Mouse (Mus musculus) T-helper 17 cell (primary cell): ENCODE data around the gene Olfr412.

Source experiments
- in situ Hi-C, 2 experiments: fragments of 300-600 bp; cut with MboI, MseI; formaldehyde crosslinking; loops; 1 replicate in 1 of 2; 2 replicates in 1 of 2; pipeline ENCODE4 v1.15.1; 2025; ENCODE audit warnings: high pct_unique_total_duplicates in 2 of 2

Gene Olfr412

GRCm38 (mm10) chr11:74361769-74362168 lies at the start of gene Olfr412:
Gene Olfr412, plus strand, starts transcription at chr11:74362069.
- in situ Hi-C loops = no loop called here

DNA sequence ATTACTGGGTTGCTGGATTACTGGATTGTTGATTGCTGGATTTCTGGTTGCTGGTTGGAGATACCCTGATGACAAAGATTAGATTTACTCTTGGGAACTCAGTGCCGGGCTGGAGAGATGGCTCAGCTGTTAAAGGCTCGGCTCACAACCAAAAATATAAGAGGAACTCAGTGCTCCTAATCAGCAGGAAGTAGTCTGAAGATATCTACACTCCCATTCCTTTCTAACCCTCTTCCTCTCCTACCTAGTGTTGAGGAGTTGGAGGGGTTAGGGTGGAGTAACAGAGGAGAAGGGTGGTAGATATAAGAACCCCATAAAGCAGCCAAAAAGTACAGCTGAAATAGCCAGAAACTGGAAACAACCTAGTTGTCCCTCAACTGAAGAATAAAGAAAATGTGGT lies 35.8 kb upstream of the Olfr412 start:
- in situ Hi-C loops = no loop called here

DNA sequence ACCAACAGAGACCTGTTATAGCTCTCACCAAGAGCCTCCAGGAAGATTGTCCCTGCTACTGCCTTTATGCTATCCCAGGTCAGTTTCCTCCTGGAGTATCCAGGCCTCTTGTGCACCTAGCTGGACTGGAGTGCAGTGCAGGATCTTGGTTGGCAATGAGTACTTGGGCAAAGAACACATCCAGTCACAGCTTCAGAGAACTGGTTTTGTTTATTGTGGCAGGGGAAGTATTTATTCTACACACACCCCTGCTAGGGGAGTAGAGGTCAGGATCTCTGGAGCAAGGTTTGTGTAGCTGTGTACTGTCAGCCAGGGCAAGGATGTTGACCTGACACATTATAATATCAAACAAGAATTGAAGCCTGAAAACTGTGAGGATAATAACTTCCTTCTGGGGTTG lies 33.1 kb upstream of the Olfr412 start:
- in situ Hi-C loops = no loop called here

- in situ Hi-C loops = no loop called here
Observed at GRCm38 (mm10) chr11:74337931-74338330, 23.9 kb upstream of the Olfr412 start, which contains the start of gene Olfr410. Gene Olfr410, minus strand, starts transcription at chr11:74338031.

DNA sequence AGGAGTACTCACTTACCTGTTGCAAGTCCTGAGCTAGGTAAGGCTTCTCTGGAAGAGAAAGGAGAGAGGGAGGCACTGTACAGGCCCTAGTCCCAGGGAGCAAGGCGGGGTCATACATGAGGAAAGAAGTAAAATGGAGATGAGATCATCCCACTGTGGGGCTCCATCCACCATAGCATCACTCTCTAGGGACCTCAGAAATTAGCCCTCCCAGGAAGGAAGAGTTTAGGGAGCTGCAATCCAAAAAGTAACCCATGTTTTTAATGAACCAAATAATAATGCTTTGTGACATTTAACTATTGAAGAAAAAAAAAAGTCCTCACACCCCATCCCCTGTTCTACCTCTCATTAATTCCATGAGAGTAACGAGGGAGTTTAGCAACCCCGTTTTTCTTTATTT lies 9.3 kb upstream of the Olfr412 start, which contains the start of gene Olfr411:
Gene Olfr411, minus strand, starts transcription at position 101 of the 400 bp plus-strand sequence.
- in situ Hi-C loops = no loop called here

DNA sequence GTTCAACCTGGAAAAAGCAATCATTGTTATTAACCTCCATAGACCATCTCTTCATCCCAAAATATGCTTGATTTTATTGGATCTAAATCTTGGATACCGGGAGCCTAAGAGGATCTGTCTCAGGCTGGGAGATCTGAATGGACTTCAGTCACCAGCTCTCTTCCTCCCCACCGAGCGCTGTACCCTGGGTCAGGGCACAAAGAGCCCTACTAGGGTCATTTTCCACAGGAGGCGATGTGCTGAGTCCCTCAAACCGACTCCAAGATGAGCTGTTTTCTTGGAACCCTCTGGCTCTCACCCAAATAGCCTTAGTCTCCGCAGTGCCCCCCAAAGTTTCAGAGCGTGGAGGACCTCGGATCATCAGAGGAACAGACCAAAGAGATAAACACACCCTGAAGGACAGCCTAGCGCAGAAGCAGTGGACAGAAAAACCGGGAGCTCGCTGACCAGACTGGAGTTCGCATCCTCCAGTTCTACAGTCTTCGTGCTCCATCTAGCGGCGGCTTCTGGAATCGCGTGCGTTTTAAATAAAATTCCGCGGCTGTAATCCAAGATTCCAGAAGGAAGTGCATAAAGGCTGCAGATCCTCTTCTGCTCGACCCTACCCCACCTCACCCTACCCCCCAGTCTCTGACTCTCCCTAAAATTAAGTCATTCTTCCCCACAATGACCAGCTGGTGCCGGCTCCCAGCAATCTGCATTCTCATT lies 9.7 kb downstream of the Olfr412 start:
- in situ Hi-C loops = loop anchor here (10.0 kb wide), 3 partner anchors 163 to 1217 kb away; no protein-coding TSS in a partner anchor

- in situ Hi-C loops = loop anchor here (5.0 to 25.0 kb wide), 5 partner anchors 158 to 1222 kb away; no protein-coding TSS in a partner anchor
Observed at GRCm38 (mm10) chr11:74376847-74377246, 15.0 kb downstream of the Olfr412 start.

DNA sequence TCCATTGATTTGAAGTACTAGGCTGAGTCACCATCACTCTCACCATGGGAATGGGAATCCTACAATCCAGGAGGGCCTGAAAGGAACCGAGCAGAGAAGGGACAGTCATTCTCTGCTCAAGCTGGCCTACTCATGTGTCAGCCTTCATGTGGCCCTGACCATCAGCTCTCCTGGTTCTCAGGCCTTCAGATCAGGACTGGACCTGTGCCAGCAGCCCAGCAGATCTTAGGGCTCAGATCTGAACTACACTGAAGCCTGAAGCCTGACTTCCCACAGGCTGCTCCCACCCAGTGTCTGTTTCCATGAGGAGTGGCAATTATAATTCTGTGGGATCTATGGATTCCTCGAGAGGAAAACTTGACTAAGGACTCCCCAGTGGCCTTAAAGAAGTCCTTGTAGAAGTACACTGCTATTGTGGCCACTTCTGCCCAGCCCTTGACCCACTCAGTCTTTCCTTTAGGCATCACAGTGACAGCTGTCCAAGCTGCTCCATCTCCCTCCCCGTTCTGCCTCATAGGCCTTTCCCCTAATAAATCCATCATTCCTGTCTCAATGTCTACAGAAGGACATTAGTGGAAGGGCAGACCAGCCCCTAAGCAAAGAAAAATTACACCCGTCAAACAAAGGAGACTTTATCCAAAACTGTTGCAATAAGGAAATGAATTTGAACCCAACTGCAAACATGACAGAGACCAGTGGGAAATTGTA lies 17.5 kb downstream of the Olfr412 start:
- in situ Hi-C loops = loop anchor here (5.0 to 25.0 kb wide), 5 partner anchors 155 to 1225 kb away; no protein-coding TSS in a partner anchor

DNA sequence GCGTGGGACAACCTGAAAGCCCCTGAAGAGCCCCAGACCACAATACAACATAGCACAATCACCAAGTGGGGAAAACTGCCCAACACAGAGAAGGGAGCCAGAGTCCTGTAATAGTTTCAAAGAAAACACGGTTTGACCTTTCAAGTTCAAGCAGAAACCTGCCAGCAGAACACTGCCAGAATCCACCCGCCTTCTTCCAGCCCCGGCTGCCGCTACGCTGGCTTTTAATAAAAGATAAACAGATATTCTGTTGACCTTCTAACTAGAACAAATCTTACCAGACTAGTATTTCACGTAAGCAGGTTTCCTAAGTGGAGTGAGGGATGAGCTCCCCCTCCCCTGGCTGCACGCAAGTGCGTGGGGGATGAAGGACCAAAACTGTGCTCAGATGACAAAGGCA lies 23.8 kb downstream of the Olfr412 start:
- in situ Hi-C loops = loop anchor here in 1 of 2 experiments (25.0 kb wide), 1 partner anchor 152 kb away; no protein-coding TSS in a partner anchor

DNA sequence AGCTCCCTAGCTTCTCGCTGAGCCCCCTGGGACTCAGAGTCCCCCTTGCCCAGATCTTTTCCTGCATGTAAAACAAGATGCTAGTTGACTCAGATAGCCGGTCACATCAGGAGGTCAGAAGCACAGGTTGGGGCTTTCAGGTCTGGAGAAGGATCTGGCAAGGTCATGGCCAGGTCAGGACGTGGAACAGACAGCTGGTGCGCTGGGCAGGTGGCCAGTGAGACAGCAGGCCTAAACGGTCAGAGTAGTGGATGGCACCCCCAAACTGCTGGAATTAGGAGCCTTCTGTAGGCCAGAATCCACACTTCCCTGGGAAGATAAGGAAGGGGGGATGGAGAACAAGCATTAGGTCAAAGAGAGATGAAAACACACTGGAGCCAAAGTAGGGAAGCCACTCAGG lies 25.3 kb downstream of the Olfr412 start:
- in situ Hi-C loops = loop anchor here in 1 of 2 experiments (25.0 kb wide), 1 partner anchor 150 kb away; no protein-coding TSS in a partner anchor

GRCm38 (mm10) chr11:74391899-74392298 lies 30.0 kb downstream of the Olfr412 start:
- in situ Hi-C loops = loop anchor here in 1 of 2 experiments (25.0 kb wide), 1 partner anchor 145 kb away; no protein-coding TSS in a partner anchor

DNA sequence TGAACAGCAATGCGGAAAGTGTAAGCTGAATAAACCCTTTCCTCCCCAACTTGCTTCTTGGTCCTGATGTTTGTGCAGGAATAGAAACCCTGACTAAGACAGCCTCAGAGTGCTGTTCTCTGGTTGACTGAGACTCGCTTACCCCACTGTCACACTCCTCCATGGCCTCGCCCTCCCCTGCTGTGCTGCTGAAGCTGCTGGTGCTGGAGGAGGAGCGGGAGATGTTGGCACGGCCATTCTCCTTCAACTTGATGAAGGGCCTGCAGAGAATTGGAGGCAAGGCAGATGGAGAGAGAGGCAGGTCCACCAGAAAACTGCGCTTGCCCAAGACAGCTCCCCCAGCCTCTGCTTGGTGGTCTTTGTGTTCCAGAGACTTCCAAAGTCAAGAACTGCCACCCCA lies 31.0 kb downstream of the Olfr412 start:
- in situ Hi-C loops = loop anchor here in 1 of 2 experiments (25.0 kb wide), 1 partner anchor 144 kb away; no protein-coding TSS in a partner anchor

- in situ Hi-C loops = loop anchor here in 1 of 2 experiments (25.0 kb wide), 1 partner anchor 144 kb away; no protein-coding TSS in a partner anchor
Observed at GRCm38 (mm10) chr11:74393489-74393888, 31.6 kb downstream of the Olfr412 start.

DNA sequence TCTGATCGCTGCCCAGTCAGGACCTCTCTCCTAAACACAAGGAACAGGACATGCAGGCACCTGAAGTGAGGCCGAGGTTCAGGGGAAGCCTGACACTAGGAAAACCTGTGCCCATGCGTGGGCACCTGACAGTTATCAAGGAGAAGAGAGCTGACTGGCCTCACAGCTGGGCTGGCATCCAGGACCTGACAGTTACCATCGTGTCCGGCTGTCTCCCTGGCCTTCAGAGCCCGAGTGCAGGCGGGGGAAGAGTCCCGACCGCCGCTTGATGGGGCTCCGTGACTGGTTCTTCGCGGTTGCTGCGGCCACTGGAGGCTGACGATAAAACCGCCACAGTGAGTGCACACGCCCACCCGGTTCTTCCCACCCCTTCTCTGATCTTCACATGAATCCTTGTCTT lies 33.7 kb downstream of the Olfr412 start:
- in situ Hi-C loops = loop anchor here in 1 of 2 experiments (25.0 kb wide), 1 partner anchor 142 kb away; no protein-coding TSS in a partner anchor

DNA sequence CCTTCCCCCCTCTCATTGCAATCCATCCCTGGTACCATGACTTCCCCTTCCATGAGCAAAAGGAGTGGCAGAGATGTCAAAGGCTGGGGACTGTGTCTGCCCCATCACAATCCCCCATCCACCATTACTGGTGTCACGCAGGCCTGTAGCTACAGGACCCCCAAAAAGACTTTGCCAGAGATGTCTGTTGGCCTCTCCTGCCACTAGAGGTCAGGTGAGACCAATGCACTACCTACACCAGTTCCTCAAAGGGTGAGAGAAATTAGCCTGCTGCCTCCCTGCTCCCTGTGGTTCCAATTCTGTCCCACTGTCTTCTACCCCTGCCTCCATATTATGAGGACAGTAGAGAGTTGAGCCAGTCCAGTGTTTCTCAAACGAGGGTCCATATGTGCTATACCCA lies 40.3 kb downstream of the Olfr412 start:
- in situ Hi-C loops = no loop called here

DNA sequence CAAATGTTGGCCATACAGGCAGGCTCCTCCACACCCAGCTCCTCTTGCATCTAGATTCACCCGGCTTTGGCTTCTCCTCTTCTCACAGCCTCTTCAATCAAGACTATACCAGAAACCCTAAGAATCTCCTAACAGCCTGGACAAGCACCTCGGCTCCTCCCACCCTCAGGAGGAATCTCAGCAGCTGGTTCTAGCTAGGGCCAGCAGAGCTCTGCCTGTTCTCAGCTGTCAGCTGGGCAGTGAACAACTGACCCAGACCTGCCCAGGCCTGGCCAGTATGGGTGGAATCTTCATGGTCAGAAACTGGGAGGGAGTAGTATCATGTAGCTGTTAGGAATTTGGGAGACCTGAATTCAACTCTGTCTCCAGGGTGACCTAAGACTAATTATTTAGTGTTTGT lies 42.3 kb downstream of the Olfr412 start:
- in situ Hi-C loops = no loop called here

- in situ Hi-C loops = no loop called here
Observed at GRCm38 (mm10) chr11:74405201-74405600, 43.3 kb downstream of the Olfr412 start.

DNA sequence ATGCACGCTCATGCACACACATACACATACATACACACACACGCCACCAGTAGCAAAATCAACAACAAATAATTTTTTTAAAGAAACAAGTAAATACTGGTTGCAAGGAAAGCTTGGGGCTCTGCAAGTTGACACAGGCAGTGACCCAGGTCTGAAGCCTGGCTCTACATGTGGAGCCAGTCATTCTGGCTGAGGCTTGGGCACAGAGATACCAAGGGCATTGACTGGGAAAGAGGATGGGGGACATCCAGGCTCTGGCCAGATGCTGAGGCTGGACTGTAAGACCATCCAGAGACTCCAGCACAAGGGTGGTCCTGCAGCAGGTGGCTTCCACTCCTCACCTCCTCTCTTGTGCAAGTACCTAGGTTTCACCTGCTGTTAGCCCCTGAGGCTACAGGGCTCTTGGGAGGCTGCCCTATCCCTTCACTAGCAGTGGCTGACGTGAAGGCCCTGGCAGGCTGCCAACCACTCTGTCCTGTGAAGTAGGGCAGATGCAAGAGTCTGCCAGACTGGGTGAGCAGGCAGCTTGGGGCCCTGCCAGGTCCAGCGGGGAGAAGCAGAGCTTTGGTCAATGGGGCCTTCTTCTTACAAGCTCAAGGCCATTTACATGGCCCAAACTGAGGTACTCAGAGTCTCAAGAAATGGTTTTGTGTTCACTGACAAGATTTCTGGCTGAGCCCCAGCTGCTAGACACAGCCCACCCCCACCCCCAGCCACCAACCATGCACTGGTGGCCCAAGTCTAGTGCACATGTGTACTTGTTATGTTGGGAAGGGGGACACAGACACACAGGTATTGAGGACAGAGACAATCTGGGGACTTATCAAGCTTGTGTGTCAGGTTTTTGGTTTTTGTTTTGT lies 46.9 kb downstream of the Olfr412 start:
- in situ Hi-C loops = no loop called here

- in situ Hi-C loops = no loop called here
Observed at GRCm38 (mm10) chr11:74409447-74409754, 47.5 kb downstream of the Olfr412 start.

DNA sequence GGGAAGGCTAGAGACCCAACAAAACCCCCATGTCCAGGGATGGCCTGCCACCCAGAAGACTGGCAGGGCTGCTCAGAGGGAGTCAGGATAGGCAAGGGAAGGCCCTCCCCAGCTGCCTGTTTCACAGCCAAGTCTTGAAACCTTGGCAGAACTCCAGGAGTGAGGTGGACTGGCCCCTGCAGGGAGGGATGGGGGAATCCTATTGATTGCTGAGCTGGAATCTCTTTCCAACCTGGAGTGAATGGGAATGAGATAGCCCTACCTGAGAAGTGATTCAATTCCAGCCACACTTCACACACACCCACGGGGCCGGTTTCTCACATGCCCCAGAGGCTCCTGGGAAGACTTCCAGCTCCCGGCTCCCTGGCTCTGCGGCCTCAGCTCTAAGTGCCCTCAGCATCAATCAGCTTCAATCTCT lies 47.9 kb downstream of the Olfr412 start:
- in situ Hi-C loops = no loop called here

GRCm38 (mm10) chr11:74411943-74412342 lies 50.1 kb downstream of the Olfr412 start:
- in situ Hi-C loops = no loop called here
